Mouse (Mus musculus) MEL (cell line): Measurements from ENCODE around the gene Mcfd2. TPM values are rescaled to one million over a fixed set of nuclear protein-coding genes. Genes with fewer than 3 reads are reported as not detected.

Experiments
- DNase-seq: peaks from one replicate; pipeline ENCODE4 v3.0.0; 2011; ENCODE audit warnings: low read depth, low spot score
- H3K27ac ChIP-seq: 2 replicates; pipeline ENCODE4 v1.5.1; 2012; ENCODE audit warnings: low read depth, mild to moderate bottlenecking, control low read depth, low read length, moderate library complexity; ENCODE audit not compliant: control insufficient read depth
- H3K27me3 ChIP-seq, 2 experiments: fragments of 150-350 bp in 1 of 2; sonication (generic) in 1 of 2; 2 replicates each; pipeline ENCODE4 v1.6.1; 2012; ENCODE audit warnings: low read length in 2 of 2, mild to moderate bottlenecking in 2 of 2, improper control_type of control experiment in 1 of 2, moderate library complexity in 1 of 2; ENCODE audit not compliant: insufficient read depth in 2 of 2, control insufficient read depth in 1 of 2
- H3K36me3 ChIP-seq, 2 experiments: 2 replicates each; pipeline ENCODE4 v1.6.1; 2012 to 2014; ENCODE audit warnings: low read length in 2 of 2, improper control_type of control experiment in 1 of 2, inconsistent platforms in 1 of 2, mild to moderate bottlenecking in 1 of 2; ENCODE audit not compliant: insufficient read depth in 2 of 2, control insufficient read depth in 1 of 2
- H3K4me1 ChIP-seq, 2 experiments: fragments of 150-350 bp in 1 of 2; sonication (generic) in 1 of 2; 2 replicates each; pipeline ENCODE4 v1.6.1; 2012; ENCODE audit warnings: low read length in 2 of 2, improper control_type of control experiment in 1 of 2, mild to moderate bottlenecking in 1 of 2; ENCODE audit not compliant: insufficient read depth in 2 of 2, control insufficient read depth in 1 of 2
- H3K4me3 ChIP-seq, 2 experiments: fragments of 150-350 bp in 1 of 2; sonication (generic) in 1 of 2; 2 replicates each; pipeline ENCODE4 v1.5.1; 2012; ENCODE audit warnings: low read depth in 2 of 2, low read length in 2 of 2, mild to moderate bottlenecking in 2 of 2, moderate library complexity in 2 of 2, control low read depth in 1 of 2, improper control_type of control experiment in 1 of 2; ENCODE audit not compliant: control insufficient read depth in 1 of 2, insufficient read depth in 1 of 2
- H3K79me2 ChIP-seq: 2 replicates; pipeline ENCODE4 v1.6.1; 2012; ENCODE audit warnings: mild to moderate bottlenecking, low read length, moderate library complexity; ENCODE audit not compliant: control insufficient read depth, poor library complexity, insufficient read depth
- H3K9ac ChIP-seq: 2 replicates; pipeline ENCODE4 v1.6.1; 2012; ENCODE audit warnings: low read depth, mild to moderate bottlenecking, control low read depth, low read length, moderate library complexity; ENCODE audit not compliant: control insufficient read depth, poor library complexity, severe bottlenecking
- H3K9me3 ChIP-seq: fragments of 150-350 bp; sonication (generic); replicated peaks from 2 replicates; pipeline ENCODE4 v1.6.1; 2012; ENCODE audit warnings: mild to moderate bottlenecking, low read length, improper control_type of control experiment, moderate library complexity; ENCODE audit not compliant: insufficient read depth
- CTCF ChIP-seq, 3 experiments: IDR thresholded peaks in 2 of 3; conservative IDR thresholded peaks in 1 of 3; 2 replicates each; pipeline ENCODE4 v1.5.1; 2011 to 2012; ENCODE audit warnings: low read length in 3 of 3, low read depth in 2 of 3, mild to moderate bottlenecking in 2 of 3, improper control_type of control experiment in 1 of 3, inconsistent platforms in 1 of 3, mixed read lengths in 1 of 3, moderate library complexity in 1 of 3; ENCODE audit not compliant: control insufficient read depth in 1 of 3, insufficient read depth in 1 of 3, poor library complexity in 1 of 3, severe bottlenecking in 1 of 3
- EP300 ChIP-seq, 2 experiments: IDR thresholded peaks; 2 replicates each; pipeline ENCODE4 v1.6.1; 2011; ENCODE audit warnings: improper control_type of control experiment in 2 of 2, low read length in 2 of 2, low read depth in 1 of 2, mild to moderate bottlenecking in 1 of 2
- ETS1 ChIP-seq: IDR thresholded peaks from 2 replicates; pipeline ENCODE4 v1.6.1; 2012; ENCODE audit warnings: low read depth, mild to moderate bottlenecking, inconsistent platforms, low read length, improper control_type of control experiment, moderate library complexity
- JUND ChIP-seq: IDR thresholded peaks from 2 replicates; pipeline ENCODE4 v1.6.1; 2011; ENCODE audit warnings: low read depth, mild to moderate bottlenecking, improper control_type of control experiment, low read length
- KAT2A ChIP-seq: conservative IDR thresholded peaks from 2 replicates; pipeline ENCODE4 v1.6.1; 2012; ENCODE audit warnings: low read depth, low read length, improper control_type of control experiment, inconsistent platforms
- MEF2A ChIP-seq: IDR thresholded peaks from 2 replicates; pipeline ENCODE4 v1.6.1; 2014; ENCODE audit warnings: low read depth, mild to moderate bottlenecking, inconsistent platforms, low read length, improper control_type of control experiment; ENCODE audit not compliant: poor library complexity, insufficient replicate concordance, severe bottlenecking; ENCODE audit errors: extremely low read depth
- MXI1 ChIP-seq: IDR thresholded peaks from 2 replicates; pipeline ENCODE4 v1.6.1; 2011; ENCODE audit warnings: mild to moderate bottlenecking, low read depth, low read length, improper control_type of control experiment
- POLR2A ChIP-seq, 2 experiments: IDR thresholded peaks; 2 replicates each; pipeline ENCODE4 v1.6.1; 2011 to 2012; ENCODE audit warnings: low read length in 2 of 2, mild to moderate bottlenecking in 2 of 2, control low read depth in 1 of 2, improper control_type of control experiment in 1 of 2, low read depth in 1 of 2, moderate library complexity in 1 of 2; ENCODE audit not compliant: control insufficient read depth in 1 of 2, insufficient read depth in 1 of 2, poor library complexity in 1 of 2
- POLR2AphosphoS2 ChIP-seq: IDR thresholded peaks from 2 replicates; pipeline ENCODE4 v1.6.1; 2011; ENCODE audit warnings: low read length, improper control_type of control experiment
- POLR2AphosphoS5 ChIP-seq: IDR thresholded peaks from 2 replicates; pipeline ENCODE4 v1.6.1; 2012; ENCODE audit warnings: low read depth, borderline replicate concordance, mild to moderate bottlenecking, inconsistent platforms, low read length, moderate library complexity, mixed read lengths
- SMC3 ChIP-seq: IDR thresholded peaks from 2 replicates; pipeline ENCODE4 v1.6.1; 2011; ENCODE audit warnings: low read depth, low read length, improper control_type of control experiment
- TBP ChIP-seq: IDR thresholded peaks from 2 replicates; pipeline ENCODE4 v1.8.0; 2011; ENCODE audit warnings: low read depth, low read length, improper control_type of control experiment
- TCF12 ChIP-seq: IDR thresholded peaks from 2 replicates; pipeline ENCODE4 v1.6.1; 2014; ENCODE audit warnings: low read depth, mild to moderate bottlenecking, inconsistent platforms, low read length, improper control_type of control experiment, moderate library complexity
- USF2 ChIP-seq, 2 experiments: IDR thresholded peaks; 2 replicates each; pipeline ENCODE4 v1.6.1; 2011 to 2012; ENCODE audit warnings: improper control_type of control experiment in 2 of 2, low read length in 2 of 2, borderline replicate concordance in 1 of 2, inconsistent platforms in 1 of 2, low read depth in 1 of 2, mild to moderate bottlenecking in 1 of 2; ENCODE audit not compliant: insufficient read depth in 1 of 2
- ZKSCAN1 ChIP-seq: IDR thresholded peaks from 2 replicates; pipeline ENCODE4 v1.6.1; 2012; ENCODE audit warnings: low read depth, mild to moderate bottlenecking, inconsistent platforms, low read length, improper control_type of control experiment, moderate library complexity
- polyA plus RNA-seq, 2 experiments: library from polyadenylated mRNA; stranded (reverse) in 1 of 2; unstranded in 1 of 2; fragments of >175 nt in 1 of 2; fragments of >200 nt in 1 of 2; gene quantifications; 2 replicates each; pipeline versions ENCODE4 v1.2.1 to v1.2.4; 2012; ENCODE audit warnings: low replicate concordance in 2 of 2, low read depth in 1 of 2; ENCODE audit not compliant: insufficient read length in 2 of 2, insufficient read depth in 1 of 2, missing spikeins in 1 of 2
- total RNA-seq: library from RNA; depleted of rRNA; stranded (reverse); fragments of 300-350 nt; gene quantifications from 2 replicates; pipeline ENCODE4 v1.2.3, GENCODE M21; 2012

Mcfd2 gene
- total and polyA plus RNA-seq, 3 experiments, result 50.4 to 52.6 TPM; not detected in 1

GRCm38 (mm10) chr17:87282007-87282705 is 16.4 kb upstream of the Mcfd2 start (continued):
- TF ChIP-seq POLR2AphosphoS2 (peak; percentile 23; the same call in 1 of the 2 replicates), EP300 (IDR thresholded peaks at IDR 0.05; ENCODE audit: low read depth in 1 of 2, low read length in 2 of 2) (peak in 1 of 2 experiments; percentile 37; a peak in 1 of 4 replicates), ETS1 (peak; percentile 54), TBP (no peak), ZKSCAN1 (no peak), USF2 (IDR thresholded peaks at IDR 0.05; ENCODE audit: borderline replicate concordance in 1 of 2, insufficient read depth in 1 of 2, low read depth in 1 of 2, low read length in 2 of 2) (no peak)

GRCm38 (mm10) chr17:87275363-87276341 is 9.9 kb upstream of the Mcfd2 start:
- no peaks in the 10 kb centered on the region for H3K9me3 ChIP-seq
- DNase-seq, result no peak
- H3K9ac ChIP-seq, result no peak overlapping the region
- peaks cover 0 to 2% of the 10 kb centered on the region in 2 experiments; a peak in 2 of 4 replicates for H3K27me3 ChIP-seq
- no peak overlapping the region for H3K4me3 ChIP-seq
- H3K27ac ChIP-seq, result no peak overlapping the region
- TF ChIP-seq TCF12 (no peak), JUND (no peak), TBP (no peak), POLR2AphosphoS5 (no peak), CTCF (IDR thresholded peaks at IDR 0.05 in 2 of 3, conservative IDR thresholded peaks at IDR 0.05 in 1 of 3; ENCODE audit: control insufficient read depth in 1 of 3, insufficient read depth in 1 of 3, low read depth in 2 of 3, low read length in 3 of 3, poor library complexity in 1 of 3, severe bottlenecking in 1 of 3) (no peak), EP300 (IDR thresholded peaks at IDR 0.05; ENCODE audit: low read depth in 1 of 2, low read length in 2 of 2) (no peak)
- H3K36me3 ChIP-seq, result no peaks in the 10 kb centered on the region; a peak in 1 of 4 replicates
- no peaks in the 10 kb centered on the region for H3K79me2 ChIP-seq
- H3K4me1 ChIP-seq, result peaks cover 0 to 3% of the 10 kb centered on the region in 2 experiments; a peak in 2 of 4 replicates

GRCm38 (mm10) chr17:87269454-87269853 is 3.7 kb upstream of the Mcfd2 start:
- no peak for DNase-seq
- Histone ChIP-seq H3K27me3 (peaks cover 2% of the 10 kb centered on the region in 2 experiments; a peak in 3 of 4 replicates), H3K4me3 (no peak overlapping the region), H3K27ac (no peak overlapping the region), H3K9me3 (no peaks in the 10 kb centered on the region), H3K36me3 (peaks cover 0 to 4% of the 10 kb centered on the region in 2 experiments; a peak in 1 of 4 replicates), H3K9ac (no peak overlapping the region), H3K79me2 (peaks cover 10% of the 10 kb centered on the region), H3K4me1 (peaks cover 0 to 1% of the 10 kb centered on the region in 2 experiments; a peak in 1 of 4 replicates)
- no peak for TF ChIP-seq SMC3
- TF ChIP-seq POLR2A (IDR thresholded peaks at IDR 0.05; ENCODE audit: control insufficient read depth in 1 of 2, insufficient read depth in 1 of 2, low read depth in 1 of 2, low read length in 2 of 2, poor library complexity in 1 of 2), result no peak
- TF ChIP-seq KAT2A, result no peak
- no peak for TF ChIP-seq MXI1
- no peak for TF ChIP-seq POLR2AphosphoS5
- no peak for TF ChIP-seq MEF2A
